Mouse (Mus musculus): ENCODE data around the gene Alk. TPM values are rescaled to one million over a fixed set of nuclear protein-coding genes. Genes with fewer than 3 reads are reported as not detected.

Gene Alk
- total RNA-seq, 4 experiments from 2014 or later = 8.1 to 10.3 (median 9.2) TPM

Other genes starting within 250 kb of the Alk start
- 100 to 1,000 TPM in 2 of 4 experiments, 10 to 100 TPM in 2; 93.5 to 107 (median 99.7) TPM for gene Ypel5, start 231.8 kb upstream of the Alk start, total RNA-seq (2022)

Measured in left cerebral cortex, adult 8-10 months (tissue).